Mouse (Mus musculus) liver, adult 2 months (tissue): ENCODE measurements around the gene Shc2. TPM values are rescaled to one million over a fixed set of nuclear protein-coding genes. Genes with fewer than 3 reads are reported as not detected.

Experiments used
- DNase-seq: peaks from one replicate; pipeline ENCODE4 v3.0.0-alpha.2; 2011; ENCODE audit warnings: low read depth, low spot score; ENCODE audit errors: extremely low read depth
- H3K27ac ChIP-seq: fragments of 200-500 bp; replicated peaks from 2 replicates; pipeline ENCODE4 v1.5.1; 2012; ENCODE audit warnings: low read depth, mild to moderate bottlenecking, control low read depth, inconsistent platforms, low read length; ENCODE audit not compliant: insufficient read depth
- H3K27me3 ChIP-seq: fragments of 200-500 bp; 2 replicates; pipeline ENCODE4 v1.6.1; 2012; ENCODE audit warnings: mild to moderate bottlenecking, moderate library complexity, low read length, inconsistent platforms; ENCODE audit not compliant: control insufficient read depth, insufficient read depth
- H3K36me3 ChIP-seq: fragments of 200-500 bp; 2 replicates; pipeline ENCODE4 v1.6.1; 2012; ENCODE audit warnings: low read length, inconsistent platforms; ENCODE audit not compliant: control insufficient read depth, insufficient read depth
- H3K4me1 ChIP-seq: fragments of 200-500 bp; 2 replicates; pipeline ENCODE4 v1.6.1; 2011; ENCODE audit warnings: low read length; ENCODE audit not compliant: control insufficient read depth, insufficient read depth
- H3K4me3 ChIP-seq: fragments of 200-500 bp; 2 replicates; pipeline ENCODE4 v1.5.1; 2011; ENCODE audit warnings: low read depth, mild to moderate bottlenecking, control low read depth, low read length, moderate library complexity; ENCODE audit not compliant: insufficient read depth
- H3K79me2 ChIP-seq: fragments of 200-500 bp; 2 replicates; pipeline ENCODE4 v1.6.1; 2012; ENCODE audit warnings: inconsistent platforms, mild to moderate bottlenecking, low read length, moderate library complexity; ENCODE audit not compliant: control insufficient read depth, insufficient read depth
- H3K9ac ChIP-seq: fragments of 200-500 bp; 2 replicates; pipeline ENCODE4 v1.6.1; 2012; ENCODE audit warnings: low read depth, mild to moderate bottlenecking, control low read depth, inconsistent platforms, low read length
- CTCF ChIP-seq: fragments of 200-500 bp; IDR thresholded peaks from 2 replicates; pipeline ENCODE4 v1.5.1; 2011; ENCODE audit warnings: low read depth, low read length, control low read depth
- POLR2A ChIP-seq: fragments of 200-500 bp; IDR thresholded peaks from 2 replicates; pipeline ENCODE4 v1.6.1; 2011; ENCODE audit warnings: low read length, control low read depth; ENCODE audit not compliant: insufficient read depth; ENCODE audit errors: extremely low read depth
- whole genome bisulfite sequencing: fragments of 180-500 bp; shearing (Covaris S2); methylation state at CpG from one replicate; pipeline ENCODE4 v1.1.7; 2018; 5-methylcytosine and 5-hydroxymethylcytosine counted together
- polyA plus RNA-seq: library from polyadenylated mRNA; depleted of rRNA; stranded (reverse); fragments of >200 nt; gene quantifications from 2 replicates; pipeline ENCODE4 v1.2.3, GENCODE M21; 2012
- total RNA-seq: library from RNA; depleted of rRNA; stranded (reverse); fragments of >200 nt; gene quantifications from 2 replicates; pipeline ENCODE4 v1.2.3, GENCODE M21; 2014

Shc2 gene
- total and polyA plus RNA-seq, 2 experiments: 0.07 to 0.09 TPM

GRCm38 (mm10) chr10:79638486-79639204 lies 927 bp upstream of the Shc2 start:
- H3K27me3 ChIP-seq: peaks cover 10% of the 10 kb centered on the region
- H3K4me1 ChIP-seq: peaks cover 2% of the 10 kb centered on the region
- peak; percentile 48 for DNase-seq
- TF ChIP-seq POLR2A (no peak), CTCF (0 out of 2 replicates have a peak, but pooled peaks have one; percentile 3)
- H3K27ac ChIP-seq: no peak overlapping the region
- WGBS: 8% methylated on average over 23 of the region's 23 CpGs
- no peak overlapping the region for H3K4me3 ChIP-seq
- no peaks in the 10 kb centered on the region for H3K79me2 ChIP-seq
- H3K36me3 ChIP-seq: no peaks in the 10 kb centered on the region
- H3K9ac ChIP-seq: no peak overlapping the region

- DNase-seq: no peak
- WGBS: 85% methylated on average over 8 of the region's 8 CpGs
- H3K36me3 ChIP-seq: no peaks in the 10 kb centered on the region
- H3K4me1 ChIP-seq: peaks cover 2% of the 10 kb centered on the region
- H3K79me2 ChIP-seq: no peaks in the 10 kb centered on the region
- peaks cover 10% of the 10 kb centered on the region for H3K27me3 ChIP-seq
- H3K9ac ChIP-seq: no peak overlapping the region
- TF ChIP-seq CTCF (no peak), POLR2A (no peak)
- H3K27ac ChIP-seq: no peak overlapping the region
- H3K4me3 ChIP-seq: no peak overlapping the region
Measured at GRCm38 (mm10) chr10:79636287-79636686, 1.4 kb downstream of the Shc2 start.

GRCm38 (mm10) chr10:79633006-79633777 lies 4.5 kb downstream of the Shc2 start:
- H3K27me3 ChIP-seq: peaks cover 10% of the 10 kb centered on the region
- no peaks in the 10 kb centered on the region for H3K36me3 ChIP-seq
- H3K79me2 ChIP-seq: no peaks in the 10 kb centered on the region
- H3K4me1 ChIP-seq: no peaks in the 10 kb centered on the region
- H3K4me3 ChIP-seq: no peak overlapping the region
- TF ChIP-seq CTCF (no peak), POLR2A (no peak)
- H3K9ac ChIP-seq: no peak overlapping the region
- 72% methylated on average over 17 of the region's 17 CpGs for WGBS
- peak; percentile 5 for DNase-seq
- H3K27ac ChIP-seq: no peak overlapping the region

- no peak overlapping the region for H3K4me3 ChIP-seq
- TF ChIP-seq POLR2A (no peak), CTCF (no peak)
- WGBS: 75% methylated on average over 4 of the region's 4 CpGs
- H3K27ac ChIP-seq: no peak overlapping the region
- no peaks in the 10 kb centered on the region for H3K27me3 ChIP-seq
- H3K36me3 ChIP-seq: no peaks in the 10 kb centered on the region
- H3K4me1 ChIP-seq: no peaks in the 10 kb centered on the region
- DNase-seq: no peak
- H3K9ac ChIP-seq: no peak overlapping the region
- H3K79me2 ChIP-seq: no peaks in the 10 kb centered on the region
Measured at GRCm38 (mm10) chr10:79631432-79631831, 6.3 kb downstream of the Shc2 start.

- Histone ChIP-seq H3K27ac (no peak overlapping the region), H3K4me3 (no peak overlapping the region), H3K4me1 (no peaks in the 10 kb centered on the region), H3K36me3 (no peaks in the 10 kb centered on the region), H3K79me2 (no peaks in the 10 kb centered on the region), H3K27me3 (no peaks in the 10 kb centered on the region), H3K9ac (no peak overlapping the region)
- TF ChIP-seq POLR2A (no peak), CTCF (no peak)
- DNase-seq: no peak
- WGBS: 86% methylated on average over 5 of the region's 5 CpGs
Measured at GRCm38 (mm10) chr10:79628377-79628776, 9.3 kb downstream of the Shc2 start.
